Mouse (Mus musculus): ENCODE results near the gene Spo11. TPM values are rescaled to one million over a fixed set of nuclear protein-coding genes. Genes with fewer than 3 reads are reported as not detected.

Spo11 gene
- polyA plus RNA-seq, 1 experiment from 2014 or later = not detected

DNA sequence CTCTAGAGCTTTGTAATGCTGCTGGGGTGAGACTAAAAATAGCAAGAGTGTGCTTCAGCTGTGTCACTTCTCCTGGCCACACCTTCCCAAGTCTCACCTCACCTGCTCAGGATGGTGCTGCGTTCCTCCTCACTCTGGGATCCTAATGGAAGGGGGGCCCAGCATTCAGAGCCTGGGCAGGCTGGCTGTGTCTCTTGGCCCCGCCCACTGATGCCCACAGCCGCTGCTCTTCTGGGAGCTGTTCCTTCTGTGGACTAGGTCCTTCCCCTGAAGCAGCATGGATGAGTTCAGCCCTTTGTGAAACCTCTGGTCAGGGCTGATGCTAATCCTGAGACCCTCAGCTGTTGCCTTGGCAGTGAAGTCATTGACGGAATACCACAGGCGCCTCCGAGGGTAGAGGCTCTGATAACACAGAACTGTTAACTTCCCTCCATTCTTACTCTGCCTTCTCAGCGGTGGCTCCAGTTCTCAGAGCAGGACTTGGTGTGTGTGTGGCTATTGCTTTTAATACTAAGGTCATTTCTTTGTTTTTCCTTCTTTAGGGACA, 37.3 kb downstream of the Spo11 start:
- H3K4me3 ChIP-seq = no peak overlapping the region
- H3K4me1 ChIP-seq (replicated peaks) = peaks cover 32% of the 10 kb centered on the region
- no peak for ATAC-seq (replicated peaks; ENCODE audit: insufficient number of reproducible peaks, insufficient read depth, low FRiP score, low read depth)
- 30% methylated on average over 7 of the region's 7 CpGs for WGBS
- H3K27ac ChIP-seq = no peak overlapping the region
- no peaks in the 10 kb centered on the region for H3K27me3 ChIP-seq
- no peaks in the 10 kb centered on the region for H3K9me3 ChIP-seq (replicated peaks)
- peaks cover 64% of the 10 kb centered on the region for H3K36me3 ChIP-seq
- no peak overlapping the region for H3K4me2 ChIP-seq
- H3K9ac ChIP-seq = no peak overlapping the region

DNA sequence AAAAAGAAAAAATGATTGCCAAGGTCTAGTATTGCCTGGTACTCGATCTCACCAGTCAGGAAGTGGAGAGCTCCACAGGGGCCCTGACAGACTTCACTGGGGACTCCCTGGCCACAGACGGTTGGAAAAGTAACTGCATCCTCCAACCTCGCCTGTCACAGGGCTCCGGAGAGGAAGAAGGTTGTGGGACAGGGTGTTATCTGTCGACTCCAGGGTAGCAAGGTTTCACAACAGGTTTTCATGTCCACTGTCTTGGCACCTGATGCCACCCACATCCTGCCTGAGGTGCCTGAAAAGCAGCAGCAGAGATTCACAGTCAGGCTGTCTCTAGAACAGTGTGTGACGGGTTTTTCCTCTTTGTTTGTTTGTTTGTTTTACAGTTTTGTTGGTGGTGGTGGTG, 40.4 kb downstream of the Spo11 start:
- Histone ChIP-seq H3K9ac (no peak overlapping the region), H3K27ac (peak overlapping the region; percentile 81), H3K9me3 (replicated peaks) (no peaks in the 10 kb centered on the region), H3K4me1 (replicated peaks) (peaks cover 50% of the 10 kb centered on the region), H3K36me3 (peaks cover 33% of the 10 kb centered on the region), H3K4me2 (no peak overlapping the region), H3K4me3 (no peak overlapping the region), H3K27me3 (no peaks in the 10 kb centered on the region)
- ATAC-seq (replicated peaks; ENCODE audit: insufficient number of reproducible peaks, insufficient read depth, low FRiP score, low read depth) = no peak
- 22% methylated on average over 6 of the region's 6 CpGs for WGBS

DNA sequence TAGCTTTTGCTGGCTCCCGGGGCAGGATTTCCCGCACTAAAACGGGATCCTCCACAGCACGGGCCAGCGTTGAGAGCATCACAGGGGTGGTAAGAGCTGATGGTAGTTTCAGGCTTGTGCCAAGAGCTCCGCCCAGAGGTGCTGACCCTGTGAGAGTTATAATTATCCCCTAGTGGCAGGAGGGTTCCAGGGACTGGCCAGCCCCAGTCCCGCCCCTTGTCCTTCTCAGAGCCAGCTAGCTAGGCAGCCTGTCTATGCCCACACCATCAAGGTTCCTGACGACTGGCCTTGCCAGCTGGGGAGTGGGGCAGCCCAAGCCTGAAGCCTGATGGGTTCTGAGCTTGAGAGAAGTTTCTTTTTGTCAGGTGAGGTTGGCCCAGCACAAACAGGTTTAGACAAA, 41.1 kb downstream of the Spo11 start:
- Histone ChIP-seq H3K4me1 (replicated peaks) (peaks cover 55% of the 10 kb centered on the region), H3K27ac (peak overlapping the region; percentile 81), H3K36me3 (peaks cover 26% of the 10 kb centered on the region), H3K4me3 (0 out of 2 replicates have a peak overlapping the region, but pooled peaks have one; percentile 8), H3K9me3 (replicated peaks) (no peaks in the 10 kb centered on the region), H3K4me2 (peak overlapping the region; percentile 89), H3K27me3 (no peaks in the 10 kb centered on the region), H3K9ac (peak overlapping the region; percentile 25; the same call in 1 of the 2 replicates)
- 8% methylated on average over 8 of the region's 8 CpGs for WGBS
- ATAC-seq (replicated peaks; ENCODE audit: insufficient number of reproducible peaks, insufficient read depth, low FRiP score, low read depth) = peak; percentile 54

DNA sequence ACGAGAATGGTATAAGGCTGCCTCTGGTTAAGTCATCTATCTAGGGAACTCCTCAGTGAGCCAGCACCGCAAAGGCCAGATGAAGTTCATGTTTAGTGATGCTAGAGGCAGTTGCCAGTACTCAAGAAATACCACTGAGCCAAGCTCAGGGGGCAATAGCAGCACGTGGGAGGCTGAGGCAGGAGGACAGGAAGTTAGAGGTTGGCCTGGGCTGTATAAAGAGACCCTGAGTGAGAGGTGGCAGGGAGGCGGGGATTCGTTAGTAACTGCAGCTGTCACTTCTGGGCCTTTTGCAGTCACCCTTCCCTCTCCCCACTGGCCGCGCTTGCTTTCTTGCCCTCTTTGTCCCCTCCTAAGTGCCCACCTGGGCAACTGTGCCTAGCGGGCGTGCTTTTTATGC, 41.8 kb downstream of the Spo11 start:
- H3K9ac ChIP-seq = peak overlapping the region; percentile 40
- peak overlapping the region; percentile 45 for H3K4me3 ChIP-seq
- H3K4me2 ChIP-seq = peak overlapping the region; percentile 89
- H3K4me1 ChIP-seq (replicated peaks) = peaks cover 59% of the 10 kb centered on the region
- WGBS = 20% methylated on average over 9 of the region's 9 CpGs
- H3K36me3 ChIP-seq = peaks cover 22% of the 10 kb centered on the region
- no peak for ATAC-seq (replicated peaks; ENCODE audit: insufficient number of reproducible peaks, insufficient read depth, low FRiP score, low read depth)
- H3K27ac ChIP-seq = peak overlapping the region; percentile 81
- H3K27me3 ChIP-seq = no peaks in the 10 kb centered on the region
- no peaks in the 10 kb centered on the region for H3K9me3 ChIP-seq (replicated peaks)

DNA sequence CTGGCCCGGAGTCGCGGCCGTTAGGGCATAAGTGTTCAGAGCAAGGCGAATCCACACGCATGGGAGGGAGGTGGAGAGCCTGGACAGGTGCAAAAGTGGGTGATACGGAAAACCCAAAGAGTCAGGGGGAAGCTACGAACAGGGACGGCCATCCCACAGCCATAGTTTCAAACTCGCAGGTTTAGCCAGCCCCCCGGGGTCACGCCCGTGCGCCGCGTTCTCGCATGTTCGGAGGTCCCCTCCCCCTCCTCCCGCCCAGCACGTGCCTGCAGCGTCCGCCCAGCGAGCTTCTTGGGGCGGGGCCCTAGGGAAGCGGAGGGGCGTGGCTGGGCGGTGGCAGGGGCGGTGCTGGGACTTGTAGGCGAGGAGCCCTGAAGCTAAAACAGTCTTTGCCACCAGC, 42.3 kb downstream of the Spo11 start:
- Histone ChIP-seq H3K9ac (peak overlapping the region; percentile 40), H3K27me3 (no peaks in the 10 kb centered on the region), H3K27ac (peak overlapping the region; percentile 81), H3K9me3 (replicated peaks) (no peaks in the 10 kb centered on the region), H3K36me3 (peaks cover 19% of the 10 kb centered on the region), H3K4me1 (replicated peaks) (peaks cover 59% of the 10 kb centered on the region), H3K4me2 (peak overlapping the region; percentile 89), H3K4me3 (peak overlapping the region; percentile 45)
- ATAC-seq (replicated peaks; ENCODE audit: insufficient number of reproducible peaks, insufficient read depth, low FRiP score, low read depth) = peak; percentile 74
- under 1% methylated on average over 29 of the region's 29 CpGs for WGBS

DNA sequence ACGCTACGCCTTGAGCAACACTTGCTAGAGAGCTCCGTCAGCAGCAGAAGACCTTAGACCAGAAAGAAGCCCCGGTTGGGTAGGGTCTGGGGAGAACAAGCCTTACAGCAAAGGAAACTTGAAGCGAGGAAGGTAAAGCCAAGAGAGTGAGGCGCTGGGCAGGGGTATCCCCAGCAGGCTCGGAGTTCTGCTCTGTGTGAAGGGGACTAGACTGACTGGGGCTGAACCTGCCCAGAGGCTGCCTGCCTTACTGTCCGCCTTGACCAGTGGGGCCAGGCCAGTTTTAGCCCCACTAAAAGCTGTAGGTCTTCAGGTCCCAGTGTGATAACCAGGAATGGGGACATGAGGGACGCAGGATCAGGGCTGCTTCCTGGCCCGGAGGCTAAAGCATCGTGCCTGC, 42.9 kb downstream of the Spo11 start, which contains the start of gene Rbm38:
Gene Rbm38 (plus strand): TSS at position 69 of the 400 bp plus-strand sequence.
- peak within 1 kb of the TSS; percentile 40 for H3K9ac ChIP-seq
- peaks cover 13% of the 10 kb centered on the region for H3K36me3 ChIP-seq
- WGBS = 47% methylated on average over 11 of the region's 11 CpGs
- peak within 1 kb of the TSS; percentile 89 for H3K4me2 ChIP-seq
- H3K27ac ChIP-seq = peak within 1 kb of the TSS; percentile 81
- no peaks in the 10 kb centered on the region for H3K27me3 ChIP-seq
- H3K4me1 ChIP-seq (replicated peaks) = peaks cover 63% of the 10 kb centered on the region
- H3K4me3 ChIP-seq = peak within 1 kb of the TSS; percentile 81
- ATAC-seq (replicated peaks; ENCODE audit: insufficient number of reproducible peaks, insufficient read depth, low FRiP score, low read depth) = no peak
- H3K9me3 ChIP-seq (replicated peaks) = no peaks in the 10 kb centered on the region

DNA sequence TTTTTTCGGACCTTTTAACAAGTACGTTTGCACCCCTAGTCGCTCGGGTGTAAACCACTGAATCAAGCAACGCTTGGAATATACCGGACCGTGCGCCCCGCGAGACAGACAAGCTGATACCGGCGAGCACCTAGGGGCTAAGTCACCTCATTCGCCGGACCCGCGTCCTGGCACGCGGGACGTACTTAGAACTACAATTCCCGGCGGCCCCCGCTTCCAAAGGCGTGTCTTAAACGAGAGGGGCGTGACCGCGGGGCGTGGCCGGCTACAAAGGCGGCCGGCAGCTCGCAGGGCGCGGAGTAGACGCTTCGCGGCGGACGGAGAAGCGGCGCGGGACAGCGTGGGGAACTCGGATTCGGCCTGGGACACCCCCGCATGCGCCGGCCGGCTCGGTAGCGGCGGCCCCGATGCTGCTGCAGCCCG, 44.1 kb downstream of the Spo11 start:
- peak overlapping the region; percentile 81 for H3K4me3 ChIP-seq
- H3K27me3 ChIP-seq = no peaks in the 10 kb centered on the region
- peaks cover 75% of the 10 kb centered on the region for H3K4me1 ChIP-seq (replicated peaks)
- peak; percentile 71 for ATAC-seq (replicated peaks; ENCODE audit: insufficient number of reproducible peaks, insufficient read depth, low FRiP score, low read depth)
- under 1% methylated on average over 54 of the region's 54 CpGs for WGBS
- H3K9ac ChIP-seq = peak overlapping the region; percentile 73
- peak overlapping the region; percentile 77 for H3K4me2 ChIP-seq
- no peaks in the 10 kb centered on the region for H3K9me3 ChIP-seq (replicated peaks)
- H3K36me3 ChIP-seq = peaks cover 5% of the 10 kb centered on the region; the same call in 1 of the 2 replicates
- H3K27ac ChIP-seq = peak overlapping the region; percentile 76

DNA sequence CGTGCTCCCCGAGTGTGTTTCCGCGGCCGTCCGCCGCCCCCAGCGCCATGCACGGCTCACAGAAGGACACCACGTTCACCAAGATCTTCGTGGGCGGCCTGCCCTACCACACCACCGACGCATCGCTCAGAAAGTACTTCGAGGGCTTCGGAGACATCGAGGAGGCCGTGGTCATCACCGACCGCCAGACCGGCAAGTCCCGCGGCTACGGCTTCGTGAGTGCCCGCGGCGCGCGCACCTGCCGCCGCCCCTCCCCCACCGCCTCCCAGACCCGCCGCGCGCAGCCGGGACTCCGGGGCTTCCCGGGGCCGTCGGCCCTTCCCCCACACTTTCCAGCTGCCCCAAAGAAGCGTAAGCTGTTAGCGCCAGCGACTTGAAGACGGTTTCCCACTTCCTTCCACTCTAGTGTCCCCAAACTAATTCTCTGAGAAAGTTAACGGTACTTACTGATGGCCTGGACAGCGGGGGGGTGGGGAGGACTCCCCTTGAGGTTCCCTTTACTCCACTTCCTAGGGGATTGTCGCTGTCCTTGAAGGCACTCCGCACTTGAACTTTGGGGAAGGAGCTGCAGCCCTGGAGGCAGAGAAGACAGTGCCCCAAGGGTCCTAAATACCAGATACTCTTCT, 44.7 kb downstream of the Spo11 start:
- no peaks in the 10 kb centered on the region for H3K27me3 ChIP-seq
- H3K4me1 ChIP-seq (replicated peaks) = peaks cover 81% of the 10 kb centered on the region
- H3K4me2 ChIP-seq = peak overlapping the region; percentile 77
- peak overlapping the region; percentile 81 for H3K4me3 ChIP-seq
- peak; percentile 7; the same call in 1 of the 2 replicates for ATAC-seq (replicated peaks; ENCODE audit: insufficient number of reproducible peaks, insufficient read depth, low FRiP score, low read depth)
- H3K9me3 ChIP-seq (replicated peaks) = no peaks in the 10 kb centered on the region
- peaks cover 7% of the 10 kb centered on the region; the same call in 1 of the 2 replicates for H3K36me3 ChIP-seq
- peak overlapping the region; percentile 76 for H3K27ac ChIP-seq
- peak overlapping the region; percentile 73 for H3K9ac ChIP-seq
- under 1% methylated on average over 51 of the region's 51 CpGs for WGBS

DNA sequence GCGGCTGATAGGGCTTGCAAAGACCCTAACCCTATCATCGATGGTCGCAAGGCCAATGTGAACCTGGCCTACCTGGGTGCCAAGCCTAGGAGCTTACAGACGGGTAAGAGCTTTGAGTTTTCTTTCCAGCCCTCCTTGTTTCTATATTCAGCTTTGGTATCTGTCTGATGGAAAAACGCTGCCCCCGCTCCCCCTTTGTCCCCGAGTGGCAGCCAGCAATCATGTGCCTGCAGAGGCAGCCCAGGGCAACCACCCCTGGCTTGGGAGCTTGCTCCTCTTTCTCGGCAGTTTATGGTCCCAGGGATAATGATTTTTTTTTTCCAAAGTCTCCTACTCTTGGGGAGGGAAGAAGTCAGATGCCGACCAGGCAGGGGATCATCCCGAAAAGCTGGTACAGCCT, 45.3 kb downstream of the Spo11 start:
- Histone ChIP-seq H3K9ac (peak overlapping the region; percentile 73), H3K4me2 (peak overlapping the region; percentile 77), H3K27me3 (no peaks in the 10 kb centered on the region), H3K36me3 (peaks cover 9% of the 10 kb centered on the region; the same call in 1 of the 2 replicates), H3K9me3 (replicated peaks) (no peaks in the 10 kb centered on the region), H3K4me3 (peak overlapping the region; percentile 81), H3K4me1 (replicated peaks) (peaks cover 84% of the 10 kb centered on the region), H3K27ac (peak overlapping the region; percentile 76)
- ATAC-seq (replicated peaks; ENCODE audit: insufficient number of reproducible peaks, insufficient read depth, low FRiP score, low read depth) = no peak
- WGBS = 23% methylated on average over 10 of the region's 10 CpGs

DNA sequence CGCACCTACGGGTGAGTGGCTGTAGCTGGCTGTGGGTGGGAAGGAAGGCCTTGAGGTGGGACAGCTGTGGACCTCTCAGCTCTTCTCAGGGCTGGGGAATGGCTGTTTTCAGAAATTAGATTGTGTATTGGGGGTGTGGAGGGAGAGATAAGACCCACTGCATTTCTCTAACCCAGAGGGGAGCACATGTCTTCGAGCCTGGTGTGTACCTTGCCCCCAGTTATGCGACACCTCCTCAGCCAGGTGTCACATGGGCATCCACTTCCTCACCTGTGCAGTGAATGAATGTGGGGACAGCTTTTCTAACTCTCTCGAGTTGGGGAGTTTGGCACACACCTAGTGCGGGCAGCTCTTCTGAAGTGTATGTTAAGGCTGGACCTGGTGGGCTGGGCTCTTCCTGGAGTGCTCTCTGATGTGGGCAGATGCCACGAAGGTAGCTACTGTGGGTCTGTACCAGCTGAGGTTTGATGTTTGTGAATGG, 45.9 kb downstream of the Spo11 start:
- peak overlapping the region; percentile 81 for H3K4me3 ChIP-seq
- no peaks in the 10 kb centered on the region for H3K27me3 ChIP-seq
- ATAC-seq (replicated peaks; ENCODE audit: insufficient number of reproducible peaks, insufficient read depth, low FRiP score, low read depth) = no peak
- H3K36me3 ChIP-seq = peaks cover 13% of the 10 kb centered on the region; the same call in 1 of the 2 replicates
- H3K9me3 ChIP-seq (replicated peaks) = no peaks in the 10 kb centered on the region
- peak overlapping the region; percentile 77 for H3K4me2 ChIP-seq
- peaks cover 84% of the 10 kb centered on the region for H3K4me1 ChIP-seq (replicated peaks)
- peak overlapping the region; percentile 76 for H3K27ac ChIP-seq
- WGBS = 55% methylated on average over 7 of the region's 7 CpGs
- peak overlapping the region; percentile 73 for H3K9ac ChIP-seq

DNA sequence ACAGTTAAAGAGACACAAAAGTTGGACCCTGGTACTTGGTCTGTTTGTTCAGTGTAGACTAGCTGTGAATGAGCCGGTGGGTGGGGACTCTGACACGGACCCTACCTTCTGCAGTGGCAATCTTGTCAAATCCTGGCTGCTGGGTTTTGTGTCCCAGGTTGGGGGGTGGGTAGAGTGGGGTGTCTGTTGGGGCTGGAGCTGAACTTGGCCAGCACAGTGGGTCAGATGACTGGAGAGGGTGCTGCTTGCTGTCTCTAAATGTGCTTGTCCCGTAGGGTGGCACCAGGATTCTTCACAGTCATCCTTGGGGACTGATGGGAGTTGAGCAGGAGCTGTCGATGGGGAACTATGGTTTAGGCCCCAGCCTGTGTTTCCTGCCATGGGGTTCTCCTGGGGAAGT, 46.5 kb downstream of the Spo11 start:
- H3K36me3 ChIP-seq = peaks cover 15% of the 10 kb centered on the region; the same call in 1 of the 2 replicates

More for the DNA sequence above, 46.5 kb downstream of the Spo11 start:
- Histone ChIP-seq H3K4me1 (replicated peaks) (peaks cover 84% of the 10 kb centered on the region), H3K9ac (peak overlapping the region; percentile 73), H3K9me3 (replicated peaks) (no peaks in the 10 kb centered on the region), H3K4me3 (peak overlapping the region; percentile 81), H3K4me2 (peak overlapping the region; percentile 77), H3K27me3 (no peaks in the 10 kb centered on the region), H3K27ac (peak overlapping the region; percentile 47)
- no peak for ATAC-seq (replicated peaks; ENCODE audit: insufficient number of reproducible peaks, insufficient read depth, low FRiP score, low read depth)
- WGBS = 40% methylated on average over 4 of the region's 4 CpGs
